Mouse (Mus musculus): ENCODE data around the gene Rtl10. TPM values are rescaled to one million over a fixed set of nuclear protein-coding genes. Genes with fewer than 3 reads are reported as not detected.

Gene Rtl10
- polyA plus RNA-seq, 1 experiment from 2014 or later = 4.2 TPM

- Histone ChIP-seq H3K4me2 (no peak overlapping the region), H3K9ac (no peak overlapping the region), H3K27me3 (no peaks in the 10 kb centered on the region), H3K36me3 (0 out of 2 replicates have a peak, but pooled peaks cover 4% of the 10 kb centered on the region), H3K4me1 (peaks cover 36% of the 10 kb centered on the region), H3K27ac (peak overlapping the region; percentile 24; the same call in 1 of the 2 replicates), H3K4me3 (no peak overlapping the region), H3K9me3 (no peaks in the 10 kb centered on the region)
- no peak for ATAC-seq (ENCODE audit: insufficient number of reproducible peaks, low FRiP score, low TSS enrichment, low read depth)
- 43% methylated on average over 3 of the region's 3 CpGs for WGBS
Measured at GRCm38 (mm10) chr16:18464271-18464670, 34.4 kb upstream of the Rtl10 start.

DNA sequence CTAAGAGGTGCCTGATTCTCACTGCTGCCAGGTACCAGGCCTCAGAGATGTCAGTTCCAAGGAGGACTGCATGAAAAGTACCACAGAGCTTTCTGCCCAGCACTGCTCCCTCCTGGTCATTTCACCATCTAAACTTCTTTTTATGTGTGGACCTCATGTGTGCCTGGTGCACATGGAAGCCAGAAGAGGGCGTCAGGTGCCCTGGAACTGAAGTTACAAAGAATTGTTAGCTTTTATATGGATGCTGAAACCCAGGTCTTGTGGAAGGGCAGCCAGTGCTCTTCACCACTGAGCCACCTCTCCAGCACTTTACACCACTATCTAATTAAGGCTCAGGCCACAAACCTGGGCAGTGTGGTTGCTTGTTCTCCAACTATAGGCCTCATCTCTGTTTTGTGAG is 27.9 kb upstream of the Rtl10 start:
- Histone ChIP-seq H3K27me3 (no peaks in the 10 kb centered on the region), H3K36me3 (peaks cover 8% of the 10 kb centered on the region)
- ATAC-seq (ENCODE audit: insufficient number of reproducible peaks, low FRiP score, low TSS enrichment, low read depth) = no peak

GRCm38 (mm10) chr16:18471381-18471955 is 27.2 kb upstream of the Rtl10 start:
- no peak overlapping the region for H3K27ac ChIP-seq
- no peak overlapping the region for H3K4me2 ChIP-seq
- 68% methylated on average over 11 of the region's 11 CpGs for WGBS
- no peaks in the 10 kb centered on the region for H3K9me3 ChIP-seq
- no peak for ATAC-seq (ENCODE audit: insufficient number of reproducible peaks, low FRiP score, low TSS enrichment, low read depth)
- peaks cover 8% of the 10 kb centered on the region for H3K36me3 ChIP-seq
- H3K27me3 ChIP-seq = no peaks in the 10 kb centered on the region
- no peak overlapping the region for H3K4me3 ChIP-seq
- no peaks in the 10 kb centered on the region; the same call in 1 of the 2 replicates for H3K4me1 ChIP-seq
- H3K9ac ChIP-seq = no peak overlapping the region

More for the DNA sequence above, 27.9 kb upstream of the Rtl10 start:
- Histone ChIP-seq H3K4me3 (no peak overlapping the region), H3K4me2 (no peak overlapping the region), H3K4me1 (no peaks in the 10 kb centered on the region; the same call in 1 of the 2 replicates), H3K9me3 (no peaks in the 10 kb centered on the region), H3K9ac (no peak overlapping the region), H3K27ac (no peak overlapping the region; the same call in 1 of the 2 replicates)
- WGBS = 35% methylated on average over 1 of the region's 1 CpGs

DNA sequence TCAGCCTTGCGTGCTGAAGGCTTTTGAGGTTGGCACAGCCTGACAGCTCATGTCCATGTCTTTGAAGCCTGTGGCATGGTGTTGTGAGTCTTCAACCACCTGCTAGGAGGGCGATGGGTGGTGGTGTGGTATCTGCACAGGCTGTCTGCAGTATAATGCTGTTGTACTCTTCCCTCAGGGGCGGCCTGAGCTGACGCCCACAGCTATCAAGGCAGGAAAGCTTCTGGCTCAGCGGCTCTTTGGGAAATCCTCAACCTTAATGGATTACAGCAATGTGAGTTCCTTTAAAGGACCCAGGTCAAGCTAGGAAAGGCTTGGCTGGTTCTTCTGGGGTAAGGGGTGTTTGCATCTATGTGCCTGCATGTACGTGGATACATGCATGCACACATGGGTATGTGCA is 26.7 kb upstream of the Rtl10 start:
- no peak overlapping the region for H3K9ac ChIP-seq
- no peaks in the 10 kb centered on the region for H3K9me3 ChIP-seq
- H3K27ac ChIP-seq = no peak overlapping the region
- H3K4me1 ChIP-seq = no peaks in the 10 kb centered on the region; the same call in 1 of the 2 replicates
- ATAC-seq (ENCODE audit: insufficient number of reproducible peaks, low FRiP score, low TSS enrichment, low read depth) = no peak
- H3K36me3 ChIP-seq = peaks cover 8% of the 10 kb centered on the region
- H3K27me3 ChIP-seq = no peaks in the 10 kb centered on the region
- no peak overlapping the region for H3K4me2 ChIP-seq
- WGBS = 80% methylated on average over 6 of the region's 6 CpGs
- no peak overlapping the region for H3K4me3 ChIP-seq

GRCm38 (mm10) chr16:18472416-18472815 is 26.3 kb upstream of the Rtl10 start:
- Histone ChIP-seq H3K9me3 (no peaks in the 10 kb centered on the region), H3K4me3 (no peak overlapping the region), H3K27ac (no peak overlapping the region), H3K4me2 (no peak overlapping the region), H3K27me3 (no peaks in the 10 kb centered on the region), H3K9ac (no peak overlapping the region), H3K36me3 (peaks cover 8% of the 10 kb centered on the region), H3K4me1 (no peaks in the 10 kb centered on the region; the same call in 1 of the 2 replicates)
- WGBS = 81% methylated on average over 4 of the region's 4 CpGs
- no peak for ATAC-seq (ENCODE audit: insufficient number of reproducible peaks, low FRiP score, low TSS enrichment, low read depth)

GRCm38 (mm10) chr16:18472976-18473375 is 25.7 kb upstream of the Rtl10 start:
- no peak overlapping the region for H3K4me2 ChIP-seq
- no peak overlapping the region for H3K27ac ChIP-seq
- H3K27me3 ChIP-seq = no peaks in the 10 kb centered on the region
- H3K4me3 ChIP-seq = no peak overlapping the region
- WGBS = 83% methylated on average over 8 of the region's 8 CpGs
- H3K4me1 ChIP-seq = no peaks in the 10 kb centered on the region; the same call in 1 of the 2 replicates
- no peaks in the 10 kb centered on the region for H3K9me3 ChIP-seq
- peaks cover 8% of the 10 kb centered on the region for H3K36me3 ChIP-seq
- no peak overlapping the region for H3K9ac ChIP-seq
- ATAC-seq (ENCODE audit: insufficient number of reproducible peaks, low FRiP score, low TSS enrichment, low read depth) = no peak

- Histone ChIP-seq H3K9me3 (no peaks in the 10 kb centered on the region), H3K9ac (no peak overlapping the region), H3K27ac (no peak overlapping the region), H3K36me3 (peaks cover 6% of the 10 kb centered on the region), H3K4me1 (no peaks in the 10 kb centered on the region; the same call in 1 of the 2 replicates), H3K4me2 (no peak overlapping the region), H3K4me3 (no peak overlapping the region), H3K27me3 (no peaks in the 10 kb centered on the region)
- WGBS = 63% methylated on average over 2 of the region's 2 CpGs
- ATAC-seq (ENCODE audit: insufficient number of reproducible peaks, low FRiP score, low TSS enrichment, low read depth) = no peak
Measured at GRCm38 (mm10) chr16:18474021-18474420, 24.7 kb upstream of the Rtl10 start.

DNA sequence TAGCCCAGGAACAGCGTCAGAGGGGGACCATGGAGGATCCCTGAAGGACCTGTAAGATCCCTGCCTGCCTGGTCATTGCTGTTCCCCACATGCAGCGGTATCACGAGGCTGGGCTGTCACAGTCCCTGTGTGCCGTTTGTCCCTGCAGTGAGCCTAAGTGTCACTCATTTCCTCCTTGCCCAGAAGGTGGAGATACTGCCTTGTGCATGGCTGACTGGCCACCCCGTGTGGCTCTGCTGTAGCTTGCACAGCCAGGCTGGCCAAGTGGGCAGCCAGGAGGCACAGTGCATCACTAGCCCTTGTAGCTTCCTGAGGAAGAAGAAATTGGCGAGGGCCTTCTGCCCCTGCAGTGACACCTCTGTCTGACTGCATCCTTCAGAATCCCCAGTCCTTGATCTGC is 20.7 kb upstream of the Rtl10 start:
- H3K4me1 ChIP-seq = peaks cover 19% of the 10 kb centered on the region
- no peak overlapping the region for H3K9ac ChIP-seq
- no peak overlapping the region for H3K4me2 ChIP-seq
- H3K4me3 ChIP-seq = no peak overlapping the region
- 65% methylated on average over 6 of the region's 6 CpGs for WGBS
- no peaks in the 10 kb centered on the region for H3K27me3 ChIP-seq
- no peak for ATAC-seq (ENCODE audit: insufficient number of reproducible peaks, low FRiP score, low TSS enrichment, low read depth)
- no peaks in the 10 kb centered on the region; the same call in 1 of the 2 replicates for H3K36me3 ChIP-seq
- H3K27ac ChIP-seq = no peak overlapping the region
- no peaks in the 10 kb centered on the region for H3K9me3 ChIP-seq

GRCm38 (mm10) chr16:18479667-18480066 is 19.0 kb upstream of the Rtl10 start:
- Histone ChIP-seq H3K4me3 (no peak overlapping the region), H3K27ac (no peak overlapping the region; the same call in 1 of the 2 replicates), H3K4me2 (no peak overlapping the region), H3K36me3 (no peaks in the 10 kb centered on the region; the same call in 1 of the 2 replicates), H3K9ac (no peak overlapping the region), H3K27me3 (no peaks in the 10 kb centered on the region), H3K9me3 (no peaks in the 10 kb centered on the region), H3K4me1 (peaks cover 27% of the 10 kb centered on the region)
- 47% methylated on average over 7 of the region's 7 CpGs for WGBS
- ATAC-seq (ENCODE audit: insufficient number of reproducible peaks, low FRiP score, low TSS enrichment, low read depth) = no peak

DNA sequence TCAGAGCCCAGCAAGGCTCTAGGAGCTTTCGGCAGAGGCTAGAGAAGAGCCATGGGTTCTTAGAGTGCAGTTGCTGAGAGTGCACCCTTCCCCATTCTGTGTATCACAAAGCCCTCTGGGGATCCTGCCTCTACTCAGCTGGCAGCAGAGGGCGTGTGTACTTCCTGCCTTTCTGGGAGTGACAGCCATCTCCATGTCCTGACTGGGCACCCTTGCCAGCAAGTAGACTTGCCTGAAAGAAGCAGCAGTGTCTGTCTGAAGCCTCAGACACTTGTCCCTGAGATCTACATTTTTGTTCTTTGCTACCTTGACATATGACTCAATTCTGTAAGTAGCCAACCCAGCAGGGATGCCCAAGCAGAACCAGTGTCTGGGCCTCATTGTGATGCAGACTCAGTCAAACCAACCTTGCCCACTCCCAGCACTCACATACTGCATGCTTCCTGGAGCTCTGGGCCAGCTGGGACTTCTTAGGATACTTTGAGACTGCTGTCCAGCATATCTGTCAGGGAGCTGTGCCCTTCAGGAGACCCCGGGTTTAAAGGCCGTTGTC is 17.7 kb upstream of the Rtl10 start:
- Histone ChIP-seq H3K4me3 (no peak overlapping the region), H3K9me3 (no peaks in the 10 kb centered on the region), H3K4me2 (no peak overlapping the region), H3K36me3 (no peaks in the 10 kb centered on the region; the same call in 1 of the 2 replicates), H3K27me3 (no peaks in the 10 kb centered on the region), H3K27ac (no peak overlapping the region), H3K4me1 (peaks cover 32% of the 10 kb centered on the region), H3K9ac (no peak overlapping the region)
- 63% methylated on average over 4 of the region's 4 CpGs for WGBS
- no peak for ATAC-seq (ENCODE audit: insufficient number of reproducible peaks, low FRiP score, low TSS enrichment, low read depth)

DNA sequence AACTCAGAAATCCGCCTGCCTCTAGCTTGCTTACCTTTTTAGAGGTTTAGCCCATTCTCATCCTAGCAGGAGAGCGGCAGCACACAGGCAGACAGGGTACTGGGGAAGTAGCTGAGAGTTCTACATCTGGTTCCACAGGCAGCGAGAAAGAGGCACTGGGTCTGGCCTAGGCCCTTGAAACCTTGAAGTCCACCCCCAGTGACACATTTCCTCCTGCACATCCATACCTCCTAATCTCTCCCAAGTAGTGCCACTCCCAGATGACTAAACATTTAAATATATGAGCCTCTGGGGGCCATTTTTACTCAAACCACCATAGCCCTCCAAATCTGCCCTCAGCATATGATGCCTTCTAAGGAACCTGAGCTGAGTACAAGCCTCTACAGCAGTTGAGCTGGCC is 16.3 kb upstream of the Rtl10 start:
- peaks cover 32% of the 10 kb centered on the region for H3K4me1 ChIP-seq
- H3K9me3 ChIP-seq = no peaks in the 10 kb centered on the region
- ATAC-seq (ENCODE audit: insufficient number of reproducible peaks, low FRiP score, low TSS enrichment, low read depth) = no peak
- no peaks in the 10 kb centered on the region for H3K27me3 ChIP-seq
- no peaks in the 10 kb centered on the region; the same call in 1 of the 2 replicates for H3K36me3 ChIP-seq
- 87% methylated on average over 3 of the region's 3 CpGs for WGBS
- no peak overlapping the region for H3K4me2 ChIP-seq
- no peak overlapping the region for H3K9ac ChIP-seq
- H3K27ac ChIP-seq = no peak overlapping the region
- H3K4me3 ChIP-seq = no peak overlapping the region

DNA sequence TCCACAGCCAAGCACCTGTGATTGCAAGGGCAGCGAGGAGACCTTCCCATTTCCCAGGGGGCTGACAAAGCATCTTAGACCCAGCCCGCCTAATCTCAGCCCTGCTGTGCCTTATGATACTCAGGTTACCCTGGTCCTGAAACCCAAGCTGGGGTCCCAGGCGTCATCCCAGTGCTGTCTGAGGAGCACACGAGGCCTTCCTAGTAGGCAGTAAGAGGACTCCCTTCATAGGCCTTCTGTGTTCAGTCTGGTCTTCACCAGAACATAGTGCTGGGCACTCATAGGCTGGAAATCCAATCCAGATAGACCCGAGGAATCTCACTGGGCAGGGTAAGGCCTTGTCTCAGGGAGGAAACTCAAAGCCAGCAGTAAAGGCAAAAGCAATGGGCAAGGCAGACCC is 14.9 kb upstream of the Rtl10 start:
- no peak overlapping the region for H3K4me3 ChIP-seq
- H3K9ac ChIP-seq = no peak overlapping the region
- ATAC-seq (ENCODE audit: insufficient number of reproducible peaks, low FRiP score, low TSS enrichment, low read depth) = no peak
- no peaks in the 10 kb centered on the region for H3K27me3 ChIP-seq
- peaks cover 32% of the 10 kb centered on the region for H3K4me1 ChIP-seq
- no peak overlapping the region for H3K4me2 ChIP-seq
- no peak overlapping the region for H3K27ac ChIP-seq
- no peaks in the 10 kb centered on the region for H3K36me3 ChIP-seq
- H3K9me3 ChIP-seq = no peaks in the 10 kb centered on the region
- WGBS = 68% methylated on average over 5 of the region's 5 CpGs

Data from limb, embryonic 15.5 days (tissue).